Mouse (Mus musculus) limb, embryonic 12.5 days (tissue): ENCODE data around the gene Qrich2. TPM values are rescaled to one million over a fixed set of nuclear protein-coding genes. Genes with fewer than 3 reads are reported as not detected.
A peak's percentile ranks its signal among the peaks of the same experiment; 100 is the strongest.

Source experiments
- ATAC-seq: fragments of 200-750 bp; cut with Nextera tagmentation; 2 replicates; pipeline ENCODE4 v1.8.0; 2017; ENCODE audit warnings: low read depth, moderate TSS enrichment; ENCODE audit not compliant: insufficient number of reproducible peaks, insufficient read depth, low FRiP score, low TSS enrichment
- H3K27ac ChIP-seq: fragments of 300-500 bp; sonication (generic); 2 replicates; pipeline ENCODE4 v1.5.1; 2016; ENCODE audit warnings: mild to moderate bottlenecking, moderate library complexity
- H3K27me3 ChIP-seq: fragments of 300-500 bp; sonication (generic); 2 replicates; pipeline ENCODE4 v1.6.1; 2016; ENCODE audit warnings: mild to moderate bottlenecking, moderate library complexity
- H3K36me3 ChIP-seq: fragments of 300-500 bp; sonication (generic); 2 replicates; pipeline ENCODE4 v1.6.1; 2016; ENCODE audit warnings: mild to moderate bottlenecking, moderate library complexity
- H3K4me1 ChIP-seq: fragments of 300-500 bp; sonication (generic); replicated peaks from 2 replicates; pipeline ENCODE4 v1.6.1; 2016
- H3K4me2 ChIP-seq: fragments of 300-500 bp; sonication (generic); 2 replicates; pipeline ENCODE4 v1.6.1; 2016; ENCODE audit warnings: mild to moderate bottlenecking, moderate library complexity
- H3K4me3 ChIP-seq: fragments of 300-500 bp; sonication (generic); replicated peaks from 2 replicates; pipeline ENCODE4 v1.5.1; 2016; ENCODE audit warnings: mild to moderate bottlenecking
- H3K9ac ChIP-seq: fragments of 300-500 bp; sonication (generic); replicated peaks from 2 replicates; pipeline ENCODE4 v1.6.1; 2016; ENCODE audit warnings: mild to moderate bottlenecking, moderate library complexity
- H3K9me3 ChIP-seq: fragments of 300-500 bp; sonication (generic); 2 replicates; pipeline ENCODE4 v1.6.1; 2016; ENCODE audit warnings: mild to moderate bottlenecking, moderate library complexity
- WGBS: fragments of 180-500 bp; shearing (Covaris S2); methylation state at CpG from one replicate; pipeline ENCODE4 v1.1.7; 2016; 5-methylcytosine and 5-hydroxymethylcytosine counted together
- polyA plus RNA-seq: library from polyadenylated mRNA; unstranded; fragments of >200 nt; fragmentation: Nextera tagmentation; extraction: Ambion mirVana; gene quantifications from 2 replicates; pipeline ENCODE4 v1.2.1, GENCODE M21; 2016

Gene Qrich2
- polyA plus RNA-seq, 1 experiment from 2014 or later = 0.35 TPM

- peak; percentile 56 for ATAC-seq
- under 1% methylated on average over 39 of the region's 39 CpGs for WGBS
Observed at GRCm38 (mm10) chr11:116489771-116490231, 23.8 kb upstream of the Qrich2 start.

GRCm38 (mm10) chr11:116488693-116489375 is 22.8 kb upstream of the Qrich2 start:
- Histone ChIP-seq H3K4me1 (peaks cover 9% of the 10 kb centered on the region), H3K27me3 (no peaks in the 10 kb centered on the region), H3K4me3 (peak overlapping the region; percentile 98), H3K9ac (peak overlapping the region; percentile 98), H3K27ac (no peak overlapping the region), H3K4me2 (peak overlapping the region; percentile 70), H3K9me3 (no peaks in the 10 kb centered on the region), H3K36me3 (peaks cover 47% of the 10 kb centered on the region)
- ATAC-seq = no peak
- WGBS = 76% methylated on average over 14 of the region's 14 CpGs

More at GRCm38 (mm10) chr11:116489771-116490231, 23.8 kb upstream of the Qrich2 start:
- Histone ChIP-seq H3K4me1 (peaks cover 12% of the 10 kb centered on the region), H3K27me3 (no peaks in the 10 kb centered on the region), H3K9me3 (no peaks in the 10 kb centered on the region), H3K27ac (peak overlapping the region; percentile 91), H3K36me3 (peaks cover 38% of the 10 kb centered on the region), H3K4me3 (peak overlapping the region; percentile 98), H3K9ac (peak overlapping the region; percentile 98), H3K4me2 (peak overlapping the region; percentile 70)

- Histone ChIP-seq H3K9me3 (no peaks in the 10 kb centered on the region), H3K4me1 (peaks cover 9% of the 10 kb centered on the region), H3K27ac (no peak overlapping the region), H3K27me3 (no peaks in the 10 kb centered on the region), H3K9ac (no peak overlapping the region), H3K4me2 (no peak overlapping the region), H3K36me3 (peaks cover 54% of the 10 kb centered on the region), H3K4me3 (no peak overlapping the region)
- no peak for ATAC-seq
Observed at GRCm38 (mm10) chr11:116488207-116488606, 22.2 kb upstream of the Qrich2 start.

GRCm38 (mm10) chr11:116484261-116484660 is 18.2 kb upstream of the Qrich2 start:
- Histone ChIP-seq H3K4me2 (no peak overlapping the region), H3K9me3 (no peaks in the 10 kb centered on the region), H3K36me3 (peaks cover 92% of the 10 kb centered on the region), H3K4me3 (no peak overlapping the region), H3K4me1 (peaks cover 6% of the 10 kb centered on the region; the same call in 1 of the 2 replicates), H3K27me3 (no peaks in the 10 kb centered on the region), H3K27ac (no peak overlapping the region), H3K9ac (no peak overlapping the region)
- no peak for ATAC-seq
- 95% methylated on average over 8 of the region's 8 CpGs for WGBS

GRCm38 (mm10) chr11:116481776-116482175 is 15.7 kb upstream of the Qrich2 start:
- Histone ChIP-seq H3K4me3 (no peak overlapping the region), H3K36me3 (peaks cover 99% of the 10 kb centered on the region), H3K4me2 (no peak overlapping the region), H3K9ac (no peak overlapping the region), H3K27ac (no peak overlapping the region), H3K27me3 (no peaks in the 10 kb centered on the region), H3K9me3 (no peaks in the 10 kb centered on the region), H3K4me1 (no peaks in the 10 kb centered on the region)
- 93% methylated on average over 7 of the region's 7 CpGs for WGBS
- ATAC-seq = no peak

- H3K27ac ChIP-seq = no peak overlapping the region
- no peak overlapping the region for H3K4me2 ChIP-seq
- H3K9ac ChIP-seq = no peak overlapping the region
- H3K9me3 ChIP-seq = no peaks in the 10 kb centered on the region
- WGBS = 94% methylated on average over 8 of the region's 8 CpGs
- H3K4me1 ChIP-seq = no peaks in the 10 kb centered on the region
- ATAC-seq = no peak
- H3K27me3 ChIP-seq = no peaks in the 10 kb centered on the region
- H3K4me3 ChIP-seq = no peak overlapping the region
- peaks cover 99% of the 10 kb centered on the region for H3K36me3 ChIP-seq
Observed at GRCm38 (mm10) chr11:116480975-116481374, 14.9 kb upstream of the Qrich2 start.

- Histone ChIP-seq H3K4me3 (no peak overlapping the region), H3K27ac (no peak overlapping the region), H3K9me3 (no peaks in the 10 kb centered on the region), H3K4me1 (no peaks in the 10 kb centered on the region), H3K9ac (no peak overlapping the region), H3K36me3 (peaks cover 99% of the 10 kb centered on the region), H3K4me2 (no peak overlapping the region), H3K27me3 (no peaks in the 10 kb centered on the region)
- no peak for ATAC-seq
- 61% methylated on average over 8 of the region's 8 CpGs for WGBS
Observed at GRCm38 (mm10) chr11:116479832-116480231, 13.8 kb upstream of the Qrich2 start.

- Histone ChIP-seq H3K27ac (no peak overlapping the region), H3K4me2 (no peak overlapping the region), H3K36me3 (peaks cover 97% of the 10 kb centered on the region), H3K4me1 (no peaks in the 10 kb centered on the region), H3K4me3 (no peak overlapping the region), H3K9ac (no peak overlapping the region), H3K27me3 (no peaks in the 10 kb centered on the region), H3K9me3 (no peaks in the 10 kb centered on the region)
- WGBS = 85% methylated on average over 7 of the region's 7 CpGs
- ATAC-seq = no peak
Observed at GRCm38 (mm10) chr11:116478978-116479377, 12.9 kb upstream of the Qrich2 start.

- Histone ChIP-seq H3K36me3 (peaks cover 98% of the 10 kb centered on the region), H3K9ac (no peak overlapping the region), H3K27ac (no peak overlapping the region), H3K4me1 (no peaks in the 10 kb centered on the region), H3K4me2 (no peak overlapping the region), H3K4me3 (no peak overlapping the region), H3K9me3 (no peaks in the 10 kb centered on the region), H3K27me3 (no peaks in the 10 kb centered on the region)
- ATAC-seq = no peak
- 95% methylated on average over 15 of the region's 15 CpGs for WGBS
Observed at GRCm38 (mm10) chr11:116477160-116477759, 11.2 kb upstream of the Qrich2 start.

- Histone ChIP-seq H3K4me3 (no peak overlapping the region), H3K36me3 (peaks cover 98% of the 10 kb centered on the region), H3K4me1 (no peaks in the 10 kb centered on the region), H3K4me2 (no peak overlapping the region), H3K9me3 (no peaks in the 10 kb centered on the region), H3K27ac (no peak overlapping the region), H3K27me3 (no peaks in the 10 kb centered on the region), H3K9ac (no peak overlapping the region)
- ATAC-seq = no peak
- WGBS = 90% methylated on average over 6 of the region's 6 CpGs
Observed at GRCm38 (mm10) chr11:116476696-116477095, 10.7 kb upstream of the Qrich2 start.

- no peaks in the 10 kb centered on the region for H3K27me3 ChIP-seq
- H3K4me2 ChIP-seq = no peak overlapping the region
- WGBS = 95% methylated on average over 10 of the region's 10 CpGs
- H3K4me3 ChIP-seq = no peak overlapping the region
- H3K9ac ChIP-seq = no peak overlapping the region
- H3K36me3 ChIP-seq = peaks cover 98% of the 10 kb centered on the region
- H3K9me3 ChIP-seq = no peaks in the 10 kb centered on the region
- no peak for ATAC-seq
- H3K4me1 ChIP-seq = no peaks in the 10 kb centered on the region
- H3K27ac ChIP-seq = no peak overlapping the region
Observed at GRCm38 (mm10) chr11:116476041-116476440, 10.0 kb upstream of the Qrich2 start.
